In the genomic region with DNA sequence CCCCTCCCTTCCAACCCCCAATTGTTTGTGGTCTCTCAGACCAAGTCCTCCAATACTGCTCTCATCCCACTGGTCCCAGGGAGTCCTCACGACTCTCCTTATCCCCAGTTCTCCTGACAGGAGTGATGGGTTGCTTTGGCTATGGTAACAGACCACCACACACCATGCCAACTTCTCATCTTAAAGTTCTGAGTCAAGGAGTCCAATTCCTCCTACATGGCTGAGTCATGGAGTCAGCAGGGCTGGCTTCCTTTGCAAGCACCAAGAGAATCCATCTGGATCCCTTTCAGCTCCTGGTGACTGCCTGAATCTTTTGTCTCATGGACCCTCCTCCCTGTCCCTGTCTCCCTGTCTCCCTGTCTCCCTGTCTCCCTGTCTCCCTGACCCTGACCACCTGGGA, we compare ENCODE assay signal across 35 mouse cellular contexts. TPM values are rescaled to one million over a fixed set of nuclear protein-coding genes. Genes with fewer than 3 reads are reported as not detected.
DNase-seq lines count a peak whose midpoint lies in the region; ATAC-seq lines count a peak whose summit lies in the region.
"Had no signal": no experiment of that assay in that cellular context is flagged by ENCODE, and none has a peak within 500 bp of the region (broad histone marks: within the 10 kb centered on the region; RNA-seq: fewer than 3 reads in every experiment).

No protein-coding gene starts in this region.

- DNase-seq in heart, adult 11 months = peak; percentile 53
- peak; percentile 66 for DNase-seq in right cerebral cortex, adult 18-20 months
- no peak for DNase-seq in right cerebral cortex, postnatal 10 days (ENCODE audit: low spot score in 2 of 2)
- peak; percentile 86 for DNase-seq in brain, adult 2 months (ENCODE audit: low read depth, low spot score)
- DNase-seq in telencephalon, adult 2 months (ENCODE audit: low read depth, low spot score) = peak; percentile 62
- DNase-seq in kidney, postnatal 4 days = no peak
- DNase-seq: adrenal gland, adult 8-10 months; B cell, adult 2 months; cerebellum, adult 9-10 months; cerebellum, postnatal 36 days; gastrocnemius, postnatal 25 days; heart, adult 18-20 months; heart, postnatal 4 days; kidney, adult 9 months; kidney, postnatal 10 days; lung, adult 18-20 months; lung, postnatal 4 days; thymus, postnatal 14 days had no signal

- ATAC-seq in heart, embryonic 12.5 days (ENCODE audit: insufficient number of reproducible peaks, low FRiP score) = no peak
- ATAC-seq: forebrain, embryonic 14.5 days; intestine, embryonic 16.5 days; liver, embryonic 12.5 days; lung, postnatal 0 days had no signal

- H3K36me3 ChIP-seq in heart, embryonic 12.5 days = no peaks in the 10 kb centered on the region
- H3K36me3 ChIP-seq: hindbrain, embryonic 13.5 days; liver, embryonic 12.5 days; midbrain, embryonic 12.5 days; neural tube, embryonic 12.5 days; stomach, embryonic 15.5 days had no signal

- no peak overlapping the region for H3K4me2 ChIP-seq in heart, embryonic 12.5 days
- H3K4me2 ChIP-seq: heart, embryonic 11.5 days; hindbrain, embryonic 13.5 days; liver, embryonic 12.5 days; midbrain, embryonic 12.5 days; neural tube, embryonic 12.5 days; stomach, embryonic 15.5 days had no signal

- 22% methylated on average over 1 of the region's 1 CpGs for WGBS in heart, embryonic 12.5 days

- no peaks in the 10 kb centered on the region for H3K27me3 ChIP-seq in heart, embryonic 12.5 days (replicated peaks)
- H3K27me3 ChIP-seq: hindbrain, embryonic 13.5 days; midbrain, embryonic 12.5 days; neural tube, embryonic 12.5 days; stomach, embryonic 15.5 days had no signal

- no peak overlapping the region for H3K4me3 ChIP-seq in heart, embryonic 12.5 days
- H3K4me3 ChIP-seq: hindbrain, embryonic 13.5 days; liver, embryonic 12.5 days; megakaryocyte, embryonic 14.5 days; midbrain, embryonic 12.5 days; myocyte; neural tube, embryonic 12.5 days; stomach, embryonic 15.5 days had no signal

- H3K9me3 ChIP-seq in heart, embryonic 12.5 days (replicated peaks) = no peaks in the 10 kb centered on the region
- H3K9me3 ChIP-seq: hindbrain, embryonic 13.5 days; liver, embryonic 12.5 days; midbrain, embryonic 12.5 days; neural tube, embryonic 12.5 days; stomach, embryonic 15.5 days had no signal

- 0 out of 2 replicates have a peak, but pooled peaks cover 3% of the 10 kb centered on the region for H3K4me1 ChIP-seq in heart, embryonic 12.5 days (replicated peaks)
- H3K4me1 ChIP-seq: hindbrain, embryonic 13.5 days; liver, embryonic 12.5 days; neural tube, embryonic 12.5 days; stomach, embryonic 15.5 days had no signal

- H3K9ac ChIP-seq in heart, embryonic 12.5 days = no peak overlapping the region
- H3K9ac ChIP-seq: hindbrain, embryonic 13.5 days; liver, embryonic 12.5 days; midbrain, embryonic 12.5 days; neural tube, embryonic 12.5 days; stomach, embryonic 15.5 days had no signal

- H3K27ac ChIP-seq in heart, embryonic 12.5 days (ENCODE audit: poor library complexity, severe bottlenecking) = no peak overlapping the region
- H3K27ac ChIP-seq: hindbrain, embryonic 13.5 days; liver, embryonic 12.5 days; midbrain, embryonic 12.5 days; neural tube, embryonic 12.5 days; stomach, embryonic 15.5 days had no signal

RNA-seq across cellular contexts. Expression of a gene that starts 8.0 kb away (rescaled TPM):
- polyA plus RNA-seq in heart, embryonic 12.5 days (2016; fragmentation: Nextera tagmentation; extraction: Ambion mirVana) = not detected in 2 replicates
- polyA plus RNA-seq: embryonic facial prominence, embryonic 11.5 days; forebrain, embryonic 14.5 days; heart, embryonic 11.5 days; hindbrain, embryonic 13.5 days; liver, embryonic 12.5 days; lung, postnatal 0 days; midbrain, embryonic 12.5 days; midbrain, postnatal 0 days; myocyte; neural tube, embryonic 12.5 days had no signal

RNA-seq across cellular contexts. Expression of a gene that starts 12.2 kb away (rescaled TPM):
- polyA plus RNA-seq in heart, embryonic 12.5 days (2016; fragmentation: Nextera tagmentation; extraction: Ambion mirVana) = not detected in 2 replicates
- polyA plus RNA-seq: embryonic facial prominence, embryonic 11.5 days; forebrain, embryonic 14.5 days; heart, embryonic 11.5 days; heart, postnatal 0 days; hindbrain, embryonic 13.5 days; limb, embryonic 14.5 days; liver, embryonic 12.5 days; lung, postnatal 0 days; midbrain, embryonic 12.5 days; midbrain, postnatal 0 days; myocyte; neural tube, embryonic 12.5 days; urinary bladder, adult 2 months had no signal

RNA-seq across cellular contexts. Expression of a gene that starts 40.5 kb away (rescaled TPM):
- 21.1 and 21.6 TPM in 2 replicates for polyA plus RNA-seq in heart, embryonic 12.5 days (2016; fragmentation: Nextera tagmentation; extraction: Ambion mirVana)

RNA-seq across cellular contexts. Expression of a gene that starts 40.8 kb away (rescaled TPM):
- 119 and 121 TPM in 2 replicates for polyA plus RNA-seq in heart, embryonic 12.5 days (2016; fragmentation: Nextera tagmentation; extraction: Ambion mirVana)

RNA-seq across cellular contexts. Expression of a gene that starts 43.2 kb away (rescaled TPM):
- 5.0 and 6.1 TPM in 2 replicates for polyA plus RNA-seq in heart, embryonic 12.5 days (2016; fragmentation: Nextera tagmentation; extraction: Ambion mirVana)

Comparison
In these comparisons a context has a peak if more than half of its experiments do, and no peak if none do; other contexts are left out.
1. DNase-seq: peak in heart, adult 11 months (single experiment), right cerebral cortex, adult 18-20 months (single experiment), brain, adult 2 months (single experiment) and telencephalon, adult 2 months (single experiment); none in right cerebral cortex, postnatal 10 days (0 of 2) and kidney, postnatal 4 days (0 of 2).